Comparison of ENCODE assay signal across 23 mouse cellular contexts in genomic region chr19:18600611-18601010, GRCm38 (mm10). TPM values are rescaled to one million over a fixed set of nuclear protein-coding genes. Genes with fewer than 3 reads are reported as not detected.
DNase-seq lines count a peak whose midpoint lies in the region; ATAC-seq and TF ChIP-seq lines count a peak whose summit lies in the region.
"Had no signal": no experiment of that assay in that cellular context is flagged by ENCODE, and none has a peak within 500 bp of the region (broad histone marks: within the 10 kb centered on the region; RNA-seq: fewer than 3 reads in every experiment).

No protein-coding gene starts in this region.

- H3K4me2 ChIP-seq in lung, embryonic 16.5 days (ENCODE audit: low read depth, low read length) = no peak overlapping the region
- H3K4me2 ChIP-seq in midbrain, embryonic 16.5 days (ENCODE audit: low read length) = no peak overlapping the region
- no peak overlapping the region for H3K4me2 ChIP-seq in midbrain, embryonic 14.5 days (ENCODE audit: low read length)
- H3K4me2 ChIP-seq in myocyte (ENCODE audit: low read depth) = no peak overlapping the region
- H3K4me2 ChIP-seq: embryonic facial prominence, embryonic 12.5 days; forebrain, embryonic 13.5 days; hindbrain, embryonic 15.5 days had no signal

- H3ac ChIP-seq in myocyte (ENCODE audit: control insufficient read depth, insufficient read length) = no peak overlapping the region

- H3K27ac ChIP-seq in lung, embryonic 16.5 days (ENCODE audit: low read length) = no peak overlapping the region
- no peak overlapping the region for H3K27ac ChIP-seq in midbrain, embryonic 16.5 days (ENCODE audit: low read length)
- H3K27ac ChIP-seq in midbrain, embryonic 14.5 days (replicated peaks; ENCODE audit: low read depth, low read length) = no peak overlapping the region
- H3K27ac ChIP-seq: embryonic facial prominence, embryonic 12.5 days; forebrain, embryonic 13.5 days; gastrocnemius, adult 2 months; heart, embryonic 10.5 days; hindbrain, embryonic 10.5 days; hindbrain, embryonic 15.5 days had no signal

- H3K4me3 ChIP-seq in lung, embryonic 16.5 days (ENCODE audit: low read length) = no peak overlapping the region
- no peak overlapping the region for H3K4me3 ChIP-seq in midbrain, embryonic 16.5 days (ENCODE audit: low read depth, low read length)
- H3K4me3 ChIP-seq in midbrain, embryonic 14.5 days (replicated peaks; ENCODE audit: low read depth, low read length) = no peak overlapping the region
- no peak overlapping the region for H3K4me3 ChIP-seq in myocyte
- H3K4me3 ChIP-seq: embryonic facial prominence, embryonic 12.5 days; forebrain, embryonic 13.5 days; gastrocnemius, adult 2 months; heart, embryonic 10.5 days; hindbrain, embryonic 10.5 days; hindbrain, embryonic 15.5 days had no signal

- no peak for DNase-seq in cerebellum, postnatal 14 days
- no peak for DNase-seq in lung, postnatal 10 days
- DNase-seq in midbrain, embryonic 14.5 days = no peak
- no peak for DNase-seq in adrenal gland, adult 2 months
- DNase-seq: adrenal gland, postnatal 36 days; B cell, adult 2 months; cerebellum, adult 11 months; cerebellum, adult 8-10 months; cerebellum, postnatal 25 days; gastrocnemius, adult 2 months; gastrocnemius, postnatal 25 days had no signal

- TF ChIP-seq POLR2A in myocyte (IDR thresholded peaks at IDR 0.05; ENCODE audit: insufficient read length, low read depth) = peak; percentile 32

- 94% methylated on average over 9 of the region's 9 CpGs for WGBS in lung, embryonic 16.5 days
- WGBS in midbrain, embryonic 16.5 days = 96% methylated on average over 9 of the region's 9 CpGs
- 94% methylated on average over 9 of the region's 9 CpGs for WGBS in midbrain, embryonic 14.5 days

- no peak overlapping the region for H3K9ac ChIP-seq in lung, embryonic 16.5 days (ENCODE audit: low read length)
- H3K9ac ChIP-seq in midbrain, embryonic 16.5 days (ENCODE audit: low read depth, low read length) = no peak overlapping the region
- H3K9ac ChIP-seq in midbrain, embryonic 14.5 days (replicated peaks; ENCODE audit: low read length) = no peak overlapping the region
- H3K9ac ChIP-seq: embryonic facial prominence, embryonic 12.5 days; forebrain, embryonic 13.5 days; hindbrain, embryonic 15.5 days had no signal

- no peaks in the 10 kb centered on the region for H3K27me3 ChIP-seq in lung, embryonic 16.5 days (ENCODE audit: control insufficient read depth, insufficient read depth, low read depth, low read length)
- H3K27me3 ChIP-seq in midbrain, embryonic 16.5 days (ENCODE audit: control insufficient read depth, insufficient read depth, low read depth, low read length) = no peaks in the 10 kb centered on the region
- H3K27me3 ChIP-seq in midbrain, embryonic 14.5 days (ENCODE audit: control insufficient read depth, insufficient read depth, low read length) = no peaks in the 10 kb centered on the region
- H3K27me3 ChIP-seq in myocyte (ENCODE audit: control insufficient read depth, insufficient read depth, insufficient read length) = no peaks in the 10 kb centered on the region
- H3K27me3 ChIP-seq: embryonic facial prominence, embryonic 12.5 days; forebrain, embryonic 13.5 days; hindbrain, embryonic 15.5 days; Patski had no signal

- peaks cover 4% of the 10 kb centered on the region for H3K36me3 ChIP-seq in lung, embryonic 16.5 days (ENCODE audit: control insufficient read depth, insufficient read depth, low read length)
- H3K36me3 ChIP-seq in midbrain, embryonic 16.5 days (ENCODE audit: control insufficient read depth, insufficient read depth, low read length) = no peaks in the 10 kb centered on the region
- no peaks in the 10 kb centered on the region for H3K36me3 ChIP-seq in midbrain, embryonic 14.5 days (ENCODE audit: control insufficient read depth, insufficient read depth, low read length)
- H3K36me3 ChIP-seq in myocyte (ENCODE audit: control insufficient read depth, insufficient read depth) = no peaks in the 10 kb centered on the region
- H3K36me3 ChIP-seq: embryonic facial prominence, embryonic 12.5 days; hindbrain, embryonic 10.5 days; hindbrain, embryonic 15.5 days had no signal

- H3K9me3 ChIP-seq in lung, embryonic 16.5 days (ENCODE audit: control insufficient read depth, low read length) = no peaks in the 10 kb centered on the region
- H3K9me3 ChIP-seq in midbrain, embryonic 16.5 days (replicated peaks; ENCODE audit: control insufficient read depth, low read length, poor library complexity, severe bottlenecking) = no peaks in the 10 kb centered on the region
- no peaks in the 10 kb centered on the region for H3K9me3 ChIP-seq in midbrain, embryonic 14.5 days (ENCODE audit: control insufficient read depth, low read length)
- H3K9me3 ChIP-seq: embryonic facial prominence, embryonic 12.5 days; forebrain, embryonic 13.5 days; heart, embryonic 10.5 days; hindbrain, embryonic 10.5 days; hindbrain, embryonic 15.5 days had no signal

- 0 out of 2 replicates have a peak, but pooled peaks cover 2% of the 10 kb centered on the region for H3K4me1 ChIP-seq in lung, embryonic 16.5 days (replicated peaks; ENCODE audit: control insufficient read depth, insufficient read depth, low read length)
- no peaks in the 10 kb centered on the region for H3K4me1 ChIP-seq in midbrain, embryonic 16.5 days (ENCODE audit: control insufficient read depth, insufficient read depth, low read length)
- H3K4me1 ChIP-seq in midbrain, embryonic 14.5 days (ENCODE audit: control insufficient read depth, insufficient read depth, low read length) = no peaks in the 10 kb centered on the region
- H3K4me1 ChIP-seq: forebrain, embryonic 13.5 days; hindbrain, embryonic 15.5 days had no signal

- ATAC-seq in cerebellum, adult (ENCODE audit: insufficient number of reproducible peaks, low FRiP score, low TSS enrichment) = 0 out of 2 replicates have a peak, but pooled peaks have one; percentile 39
- ATAC-seq in lung, embryonic 16.5 days (ENCODE audit: low read depth) = peak; percentile 23; the same call in 1 of the 2 replicates
- peak; percentile 25; the same call in 1 of the 2 replicates for ATAC-seq in midbrain, embryonic 16.5 days
- ATAC-seq in midbrain, embryonic 14.5 days (ENCODE audit: low FRiP score, low TSS enrichment) = no peak
- ATAC-seq: activated CD4-positive, CD25-positive, alpha-beta regulatory T cell, adult 4 months; CD4-positive, CD25-positive, alpha-beta regulatory T cell, adult 4 months; forebrain, embryonic 13.5 days; Patski had no signal

- H3K79me2 ChIP-seq in myocyte (ENCODE audit: control insufficient read depth, insufficient read depth) = peaks cover 25% of the 10 kb centered on the region

TF ChIP-seq in myocyte, 11 proteins besides CTCF, POLR2A, EP300 and RAD21:
- TF ChIP-seq USF1 (IDR thresholded peaks at IDR 0.05; ENCODE audit: low read depth) = no peak
- TF ChIP-seq REST (IDR thresholded peaks at IDR 0.05; ENCODE audit: insufficient read depth, insufficient read length) = no peak
- no peak for TF ChIP-seq MYOG (IDR thresholded peaks at IDR 0.05; ENCODE audit: control insufficient read depth in 1 of 3, insufficient read depth in 1 of 3, insufficient read length in 2 of 3, low read depth in 2 of 3)
- TF ChIP-seq MAX (IDR thresholded peaks at IDR 0.05; ENCODE audit: low read depth) = no peak
- TF ChIP-seq SRF (IDR thresholded peaks at IDR 0.05; ENCODE audit: control insufficient read depth, insufficient read length, low read depth) = no peak
- no peak for TF ChIP-seq TCF3 (IDR thresholded peaks at IDR 0.05; ENCODE audit: insufficient read length, low read depth)
- TF ChIP-seq POLR2AphosphoS2 (IDR thresholded peaks at IDR 0.05; ENCODE audit: insufficient read length, low read depth) = no peak
- TF ChIP-seq TCF12 (IDR thresholded peaks at IDR 0.05; ENCODE audit: insufficient read depth, poor library complexity, severe bottlenecking) = no peak
- no peak for TF ChIP-seq CEBPB (IDR thresholded peaks at IDR 0.05; ENCODE audit: insufficient read depth, poor library complexity, severe bottlenecking)
- TF ChIP-seq MYOD1 (IDR thresholded peaks at IDR 0.05; ENCODE audit: control insufficient read depth in 1 of 3, insufficient read length in 2 of 3, low read depth in 2 of 3) = no peak
- no peak for TF ChIP-seq E2F4 (IDR thresholded peaks at IDR 0.05; ENCODE audit: insufficient read depth)

RNA-seq across cellular contexts. Expression of gene Ostf1, which starts 31.0 kb away (rescaled TPM):
- 111 and 122 TPM in 2 replicates for polyA plus RNA-seq in lung, embryonic 16.5 days (2015; fragmentation: Nextera tagmentation; extraction: Ambion mirVana)
- polyA plus RNA-seq in midbrain, embryonic 16.5 days (2015; fragmentation: Nextera tagmentation; extraction: Ambion mirVana) = 32.1 and 32.2 TPM in 2 replicates
- polyA plus RNA-seq in midbrain, embryonic 14.5 days (2014; fragmentation: Nextera tagmentation; extraction: Ambion mirVana) = 28.5 and 40.7 TPM in 2 replicates
- 119 TPM for polyA plus RNA-seq in myocyte (2012; fragmentation: generic; extraction: Trizol)
- total RNA-seq in adrenal gland, adult 2 months (2021) = 100 to 1,000 TPM; 108 to 122 TPM
- 61.1 and 95.4 TPM in 2 replicates for polyA plus RNA-seq in adrenal gland, adult 2 months (2012; rRNA removed)

RNA-seq across cellular contexts. Expression of gene Nmrk1, which starts 31.1 kb away (rescaled TPM):
- 11.1 and 13.5 TPM in 2 replicates for polyA plus RNA-seq in lung, embryonic 16.5 days (2015; fragmentation: Nextera tagmentation; extraction: Ambion mirVana)
- 6.2 and 6.7 TPM in 2 replicates for polyA plus RNA-seq in midbrain, embryonic 16.5 days (2015; fragmentation: Nextera tagmentation; extraction: Ambion mirVana)
- 4.8 and 6.9 TPM in 2 replicates for polyA plus RNA-seq in midbrain, embryonic 14.5 days (2014; fragmentation: Nextera tagmentation; extraction: Ambion mirVana)
- 2.0 TPM for polyA plus RNA-seq in myocyte (2012; fragmentation: generic; extraction: Trizol)
- 10 to 100 TPM in 1 of 2 experiments, 1 to 10 TPM in 1; 9.5 to 11.9 TPM for total RNA-seq in adrenal gland, adult 2 months (2021)
- polyA plus RNA-seq in adrenal gland, adult 2 months (2012; rRNA removed) = 3.2 and 4.7 TPM in 2 replicates
